Mouse (Mus musculus): ENCODE data around the gene Ntrk1.

DNA sequence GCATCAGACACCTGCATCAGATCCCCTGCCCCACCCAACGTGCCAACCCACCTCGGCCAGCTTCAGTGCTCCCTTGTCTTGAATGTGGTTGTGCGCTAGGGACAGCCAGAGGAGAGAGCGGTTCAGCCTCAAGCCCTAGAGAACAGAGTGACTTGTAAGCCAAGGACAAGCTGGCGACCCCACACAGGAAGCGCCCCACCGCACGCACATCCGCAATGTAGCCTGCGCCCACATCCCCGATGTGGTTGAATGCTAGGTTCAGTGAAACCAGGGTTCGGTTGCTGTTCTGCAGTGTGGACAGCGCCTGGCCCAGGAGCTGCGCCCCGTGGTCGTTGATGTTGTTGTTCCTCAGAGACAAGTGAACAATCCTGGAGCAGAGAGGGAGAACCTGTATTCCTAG, 52.2 kb downstream of the Ntrk1 start:
- no peak for TF ChIP-seq POLR2A (IDR thresholded peaks at IDR 0.05; ENCODE audit: borderline replicate concordance, control insufficient read depth, low read depth, low read length)
- TF ChIP-seq CTCF (IDR thresholded peaks at IDR 0.05; ENCODE audit: control insufficient read depth, insufficient read depth, low read length), result no peak

Data from bone marrow, adult 2 months (tissue).